Mouse (Mus musculus) MEL (cell line): ENCODE measurements around the gene G430095P16Rik.

Source experiments
- CTCF ChIP-seq, 3 experiments: IDR thresholded peaks in 2 of 3; conservative IDR thresholded peaks in 1 of 3; 2 replicates each; pipeline ENCODE4 v1.5.1; 2011 to 2012; ENCODE audit warnings: low read length in 3 of 3, low read depth in 2 of 3, mild to moderate bottlenecking in 2 of 3, improper control_type of control experiment in 1 of 3, inconsistent platforms in 1 of 3, mixed read lengths in 1 of 3, moderate library complexity in 1 of 3; ENCODE audit not compliant: control insufficient read depth in 1 of 3, insufficient read depth in 1 of 3, poor library complexity in 1 of 3, severe bottlenecking in 1 of 3
- ELF1 ChIP-seq: IDR thresholded peaks from 2 replicates; pipeline ENCODE4 v1.6.1; 2014; ENCODE audit warnings: low read depth, mild to moderate bottlenecking, inconsistent platforms, low read length, improper control_type of control experiment, moderate library complexity
- MAX ChIP-seq: IDR thresholded peaks from 2 replicates; pipeline ENCODE4 v1.6.1; 2011; ENCODE audit warnings: low read length, improper control_type of control experiment
- MXI1 ChIP-seq: IDR thresholded peaks from 2 replicates; pipeline ENCODE4 v1.6.1; 2011; ENCODE audit warnings: mild to moderate bottlenecking, low read depth, low read length, improper control_type of control experiment
- NELFE ChIP-seq: IDR thresholded peaks from 2 replicates; pipeline ENCODE4 v1.6.1; 2011; ENCODE audit warnings: low read depth, low read length, improper control_type of control experiment

DNA sequence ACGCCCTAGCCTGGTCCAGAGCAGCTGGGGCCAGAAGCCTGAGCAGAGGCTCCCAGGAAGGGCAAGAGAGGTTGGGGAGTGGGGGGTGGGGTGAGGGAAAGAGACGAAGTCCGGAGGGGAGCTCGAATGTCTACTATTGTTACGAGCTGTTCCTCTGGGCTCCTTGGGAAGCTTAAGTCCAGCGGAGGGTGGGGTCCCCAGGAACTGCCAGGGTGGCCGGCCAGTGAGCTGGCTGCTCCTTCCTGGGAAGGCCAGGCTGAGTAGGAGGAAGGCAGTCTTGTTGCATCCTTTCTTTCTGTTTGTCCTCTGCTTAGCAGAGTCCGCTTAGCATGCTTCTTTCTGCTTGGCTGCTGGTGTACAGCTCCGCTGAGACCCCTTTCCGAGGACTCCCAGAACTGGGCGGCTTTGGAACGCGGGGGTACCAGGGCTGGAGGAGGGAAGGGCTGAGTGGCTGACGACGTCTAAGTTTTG, 14.7 kb upstream of the G430095P16Rik start:
- no peak for TF ChIP-seq ELF1
- TF ChIP-seq MAX = no peak
- no peak for TF ChIP-seq NELFE
- TF ChIP-seq MXI1 = no peak
- no peak for TF ChIP-seq CTCF (IDR thresholded peaks at IDR 0.05 in 2 of 3, conservative IDR thresholded peaks at IDR 0.05 in 1 of 3; ENCODE audit: control insufficient read depth in 1 of 3, insufficient read depth in 1 of 3, low read depth in 2 of 3, low read length in 3 of 3, poor library complexity in 1 of 3, severe bottlenecking in 1 of 3)
